Mouse (Mus musculus) thymus, adult 2 months (tissue): ENCODE results near the gene Gtf3a. TPM values are rescaled to one million over a fixed set of nuclear protein-coding genes. Genes with fewer than 3 reads are reported as not detected.
"Not testable (repeated sequence)": the region's sequence is repeated elsewhere in the genome, so short reads cannot be mapped to it uniquely, and the experiment has no call there.

Experiments used
- DNase-seq: peaks from one replicate; pipeline ENCODE4 v3.0.0; 2021
- H3K27ac ChIP-seq: fragments of 200-500 bp; 2 replicates; pipeline ENCODE4 v1.5.1; 2012; ENCODE audit warnings: low read length, control low read depth; ENCODE audit not compliant: control insufficient read depth, insufficient read depth
- H3K27me3 ChIP-seq: fragments of 200-500 bp; 2 replicates; pipeline ENCODE4 v1.6.1; 2012; ENCODE audit warnings: mild to moderate bottlenecking, low read length, moderate library complexity, mixed read lengths; ENCODE audit not compliant: control insufficient read depth, insufficient read depth
- H3K36me3 ChIP-seq: fragments of 200-500 bp; 2 replicates; pipeline ENCODE4 v1.6.1; 2012; ENCODE audit warnings: mild to moderate bottlenecking, low read length, moderate library complexity; ENCODE audit not compliant: control insufficient read depth, insufficient read depth
- H3K4me1 ChIP-seq: fragments of 200-500 bp; replicated peaks from 2 replicates; pipeline ENCODE4 v1.6.1; 2012; ENCODE audit warnings: low read length; ENCODE audit not compliant: control insufficient read depth, insufficient read depth
- H3K4me3 ChIP-seq: fragments of 200-500 bp; 2 replicates; pipeline ENCODE4 v1.5.1; 2012; ENCODE audit warnings: mild to moderate bottlenecking, low read length, control low read depth, moderate library complexity; ENCODE audit not compliant: control insufficient read depth, insufficient read depth
- CTCF ChIP-seq: fragments of 200-500 bp; IDR thresholded peaks from 2 replicates; pipeline ENCODE4 v1.5.1; 2012; ENCODE audit warnings: mild to moderate bottlenecking, control low read depth, low read length, moderate library complexity, borderline replicate concordance; ENCODE audit not compliant: control insufficient read depth, poor library complexity, insufficient read depth; ENCODE audit errors: extremely low read depth
- POLR2A ChIP-seq: fragments of 200-500 bp; IDR thresholded peaks from 2 replicates; pipeline ENCODE4 v1.6.1; 2012; ENCODE audit warnings: mild to moderate bottlenecking, low read length, control low read depth, moderate library complexity; ENCODE audit not compliant: control insufficient read depth, poor library complexity, insufficient read depth; ENCODE audit errors: extremely low read depth
- WGBS: fragments of 180-500 bp; shearing (Covaris S2); methylation state at CpG from one replicate; pipeline ENCODE4 v1.1.7; 2018; 5-methylcytosine and 5-hydroxymethylcytosine counted together
- polyA plus RNA-seq: library from polyadenylated mRNA; depleted of rRNA; stranded (reverse); fragments of >200 nt; gene quantifications from 2 replicates; pipeline ENCODE4 v1.2.3, GENCODE M21; 2012

Gene Gtf3a
- polyA plus RNA-seq, 1 experiment = 85.9 TPM

DNA sequence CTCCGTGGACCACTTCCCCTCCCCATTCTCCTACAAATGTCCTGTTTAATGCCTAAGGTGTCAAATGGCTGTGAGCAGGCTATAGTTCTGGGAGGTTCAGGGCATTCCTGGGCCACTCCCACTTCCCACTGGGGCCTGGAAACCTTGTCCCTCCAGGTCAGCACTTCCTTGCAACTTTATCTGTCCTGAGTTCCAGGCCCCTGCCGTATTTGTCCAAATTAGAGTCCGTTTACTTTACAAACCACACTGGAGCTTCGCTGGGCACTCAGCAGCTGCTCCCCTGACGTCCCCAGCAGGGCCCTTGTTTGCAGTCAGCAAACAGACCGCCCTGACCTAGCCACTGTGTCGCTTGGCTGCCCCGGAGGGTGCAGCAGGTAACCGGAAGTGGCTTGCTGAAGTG is 36.3 kb upstream of the Gtf3a start:
- H3K27me3 ChIP-seq = no peaks in the 10 kb centered on the region
- no peak for DNase-seq
- 0 out of 2 replicates have a peak, but pooled peaks cover 2% of the 10 kb centered on the region for H3K4me1 ChIP-seq
- 15% methylated on average over 9 of the region's 9 CpGs for WGBS
- H3K36me3 ChIP-seq = no peaks in the 10 kb centered on the region
- TF ChIP-seq CTCF (no peak), POLR2A (no peak)
- no peak overlapping the region for H3K27ac ChIP-seq
- no peak overlapping the region for H3K4me3 ChIP-seq

DNA sequence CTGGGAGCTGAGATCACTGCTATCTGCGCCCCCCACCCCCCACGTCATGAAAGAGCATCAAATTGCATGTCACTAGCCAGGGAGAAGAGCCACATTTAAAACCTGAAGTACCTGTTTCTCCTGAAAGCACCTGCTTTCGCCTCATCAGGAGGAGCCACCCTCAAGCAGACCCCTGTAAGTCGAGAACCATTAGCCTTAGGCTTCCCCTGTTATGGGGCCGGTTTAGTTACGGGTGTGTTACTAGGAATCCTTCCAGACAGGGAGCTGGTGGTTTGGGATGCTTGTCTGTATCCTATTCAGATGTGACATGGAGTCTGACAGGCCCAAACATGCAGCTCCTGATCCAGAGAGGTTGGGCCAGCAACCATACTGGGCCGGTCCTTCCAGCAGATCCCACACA is 35.1 kb upstream of the Gtf3a start:
- 0 out of 2 replicates have a peak, but pooled peaks cover 2% of the 10 kb centered on the region for H3K4me1 ChIP-seq
- no peaks in the 10 kb centered on the region for H3K27me3 ChIP-seq
- TF ChIP-seq POLR2A (no peak), CTCF (no peak)
- no peak for DNase-seq
- no peak overlapping the region for H3K4me3 ChIP-seq
- H3K27ac ChIP-seq = no peak overlapping the region
- no peaks in the 10 kb centered on the region for H3K36me3 ChIP-seq
- 96% methylated on average over 7 of the region's 7 CpGs for WGBS

DNA sequence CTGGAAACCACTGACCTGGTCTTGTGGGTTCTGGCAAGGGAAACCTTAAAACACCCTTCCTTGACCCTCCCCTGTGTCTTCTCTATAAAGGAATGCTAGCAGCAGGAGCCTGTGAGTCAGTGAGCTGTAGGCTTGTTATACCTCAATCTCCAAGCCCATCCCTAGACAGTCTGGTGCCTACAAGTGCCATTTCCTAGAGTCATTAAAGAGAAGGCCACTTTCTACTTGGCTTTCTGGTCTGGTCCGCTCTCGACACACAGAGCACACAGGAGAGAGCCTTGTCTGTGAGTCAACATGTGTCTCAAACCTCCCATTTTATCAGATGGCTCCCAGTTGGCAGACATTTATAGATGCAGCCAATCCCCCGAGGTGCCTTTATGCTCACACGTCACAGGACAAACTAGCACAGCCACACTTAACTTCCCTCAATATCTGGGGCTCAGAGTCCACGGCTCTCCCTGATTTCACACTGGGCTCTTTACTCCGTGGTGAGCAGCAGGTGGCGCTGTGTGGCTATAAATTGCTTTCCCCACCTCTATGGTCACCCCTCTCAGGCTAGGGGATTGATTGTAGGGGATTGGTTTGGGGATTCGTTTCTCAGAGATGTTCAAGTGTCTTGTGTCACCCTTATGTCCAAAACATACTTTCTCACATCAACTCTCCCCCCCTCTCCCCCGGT is 34.2 kb upstream of the Gtf3a start:
- 27% methylated on average over 9 of the region's 9 CpGs for WGBS
- no peak overlapping the region for H3K27ac ChIP-seq
- H3K36me3 ChIP-seq = no peaks in the 10 kb centered on the region
- DNase-seq = peak; percentile 41
- no peak for TF ChIP-seq POLR2A
- peak; percentile 21; the same call in 1 of the 2 replicates for TF ChIP-seq CTCF
- H3K4me1 ChIP-seq = 0 out of 2 replicates have a peak, but pooled peaks cover 2% of the 10 kb centered on the region
- no peak overlapping the region for H3K4me3 ChIP-seq
- no peaks in the 10 kb centered on the region for H3K27me3 ChIP-seq

DNA sequence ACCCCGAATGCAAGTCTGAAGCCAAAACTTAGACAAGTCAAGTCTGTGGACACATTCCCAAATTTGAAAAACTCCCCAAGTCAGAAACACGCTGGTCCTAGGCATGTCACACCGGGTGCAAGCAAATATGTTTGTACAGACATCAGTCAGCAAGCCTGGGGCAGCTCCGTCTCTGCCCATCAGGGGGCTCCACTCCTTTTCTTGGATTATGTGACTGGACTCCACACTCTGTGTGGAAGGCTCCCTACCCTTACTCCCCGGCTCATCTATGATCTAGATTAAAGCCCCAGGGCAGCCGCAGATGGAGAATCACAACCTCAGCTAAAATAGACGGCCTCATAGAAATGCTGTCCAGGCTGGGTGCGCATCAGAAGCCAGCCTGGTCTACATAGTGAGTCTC is 32.2 kb upstream of the Gtf3a start:
- Histone ChIP-seq H3K4me3 (no peak overlapping the region), H3K27ac (no peak overlapping the region), H3K27me3 (peaks cover 3% of the 10 kb centered on the region; the same call in 1 of the 2 replicates), H3K36me3 (no peaks in the 10 kb centered on the region), H3K4me1 (0 out of 2 replicates have a peak, but pooled peaks cover 2% of the 10 kb centered on the region)
- TF ChIP-seq CTCF (no peak), POLR2A (no peak)
- 90% methylated on average over 8 of the region's 8 CpGs for WGBS
- DNase-seq = no peak

DNA sequence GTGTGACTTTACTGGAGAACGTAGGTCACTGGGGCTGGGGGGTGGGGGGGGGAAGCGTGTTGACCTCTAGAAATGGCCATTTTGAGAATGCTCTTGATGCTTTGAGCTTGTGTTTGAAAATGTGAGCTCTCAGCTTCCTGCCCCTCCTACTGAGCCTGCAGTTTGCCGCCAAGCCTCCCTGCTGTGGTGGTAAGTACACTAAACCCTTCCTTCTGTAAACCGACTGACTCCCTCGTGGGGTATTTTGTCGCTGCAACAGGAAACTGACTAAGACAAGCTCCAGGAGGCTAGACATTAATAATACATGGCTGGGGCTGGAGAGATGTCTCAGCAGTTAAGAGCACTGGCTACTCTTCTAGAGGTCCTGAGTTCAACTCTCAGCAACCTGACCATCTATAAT is 31.7 kb upstream of the Gtf3a start:
- WGBS = 26% methylated on average over 6 of the region's 6 CpGs
- DNase-seq = no peak
- no peak overlapping the region for H3K4me3 ChIP-seq

DNA sequence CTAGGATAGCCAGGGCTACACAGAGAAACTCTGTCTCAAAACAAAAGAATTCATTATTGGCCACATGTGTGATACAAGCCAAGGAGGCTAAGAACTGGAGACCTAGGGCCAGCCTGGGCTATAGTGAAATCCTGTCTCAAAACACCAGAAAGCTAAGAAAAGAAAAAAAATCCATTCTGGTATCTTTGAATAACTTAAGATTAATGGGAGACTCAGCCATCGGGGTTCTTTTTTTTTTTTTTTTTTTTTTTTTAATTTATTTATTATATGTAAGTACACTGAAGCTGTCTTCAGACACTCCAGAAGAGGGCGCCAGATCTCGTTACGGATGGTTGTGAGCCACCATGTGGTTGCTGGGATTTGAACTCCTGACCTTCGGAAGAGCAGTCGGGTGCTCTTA is 31.1 kb upstream of the Gtf3a start:
- not testable (repeated sequence) for H3K27me3 ChIP-seq, DNase-seq, H3K36me3 ChIP-seq, H3K27ac ChIP-seq, H3K4me1 ChIP-seq, H3K4me3 ChIP-seq
- 83% methylated on average over 6 of the region's 6 CpGs for WGBS

More for the DNA sequence above, 31.7 kb upstream of the Gtf3a start:
- Histone ChIP-seq H3K36me3 (no peaks in the 10 kb centered on the region), H3K27me3 (peaks cover 3% of the 10 kb centered on the region; the same call in 1 of the 2 replicates), H3K4me1 (0 out of 2 replicates have a peak, but pooled peaks cover 2% of the 10 kb centered on the region), H3K27ac (no peak overlapping the region)
- TF ChIP-seq POLR2A = no peak
- no peak for TF ChIP-seq CTCF

DNA sequence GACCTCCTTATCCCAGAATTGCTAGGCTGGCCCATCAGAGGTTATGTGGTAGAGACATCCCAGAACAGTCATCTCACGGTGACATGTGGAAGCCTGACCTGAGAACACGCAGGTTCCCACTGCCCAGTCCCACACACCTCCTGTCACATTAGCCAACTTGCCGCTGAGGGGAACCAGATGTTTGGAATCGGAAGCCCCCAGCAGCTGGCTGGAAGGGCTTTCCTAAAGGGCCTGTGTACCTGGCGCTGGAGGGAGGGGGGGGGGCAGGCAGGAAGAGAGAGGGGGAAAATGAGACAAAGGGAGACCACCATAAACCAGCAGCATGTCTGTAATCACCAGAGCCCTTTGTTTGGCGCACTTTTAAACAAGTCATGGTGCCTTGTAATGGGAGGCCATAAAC is 28.6 kb upstream of the Gtf3a start:
- no peak overlapping the region for H3K4me3 ChIP-seq
- no peak for DNase-seq
- no peaks in the 10 kb centered on the region for H3K4me1 ChIP-seq
- no peak overlapping the region for H3K27ac ChIP-seq
- WGBS = 65% methylated on average over 6 of the region's 6 CpGs
- TF ChIP-seq POLR2A (no peak), CTCF (no peak)
- peaks cover 3% of the 10 kb centered on the region; the same call in 1 of the 2 replicates for H3K27me3 ChIP-seq
- H3K36me3 ChIP-seq = no peaks in the 10 kb centered on the region
